Mouse (Mus musculus): ENCODE results near the gene Hadha. TPM values are rescaled to one million over a fixed set of nuclear protein-coding genes. Genes with fewer than 3 reads are reported as not detected.

Hadha gene
- polyA plus RNA-seq, 1 experiment from 2014 or later, result 270 TPM

DNA sequence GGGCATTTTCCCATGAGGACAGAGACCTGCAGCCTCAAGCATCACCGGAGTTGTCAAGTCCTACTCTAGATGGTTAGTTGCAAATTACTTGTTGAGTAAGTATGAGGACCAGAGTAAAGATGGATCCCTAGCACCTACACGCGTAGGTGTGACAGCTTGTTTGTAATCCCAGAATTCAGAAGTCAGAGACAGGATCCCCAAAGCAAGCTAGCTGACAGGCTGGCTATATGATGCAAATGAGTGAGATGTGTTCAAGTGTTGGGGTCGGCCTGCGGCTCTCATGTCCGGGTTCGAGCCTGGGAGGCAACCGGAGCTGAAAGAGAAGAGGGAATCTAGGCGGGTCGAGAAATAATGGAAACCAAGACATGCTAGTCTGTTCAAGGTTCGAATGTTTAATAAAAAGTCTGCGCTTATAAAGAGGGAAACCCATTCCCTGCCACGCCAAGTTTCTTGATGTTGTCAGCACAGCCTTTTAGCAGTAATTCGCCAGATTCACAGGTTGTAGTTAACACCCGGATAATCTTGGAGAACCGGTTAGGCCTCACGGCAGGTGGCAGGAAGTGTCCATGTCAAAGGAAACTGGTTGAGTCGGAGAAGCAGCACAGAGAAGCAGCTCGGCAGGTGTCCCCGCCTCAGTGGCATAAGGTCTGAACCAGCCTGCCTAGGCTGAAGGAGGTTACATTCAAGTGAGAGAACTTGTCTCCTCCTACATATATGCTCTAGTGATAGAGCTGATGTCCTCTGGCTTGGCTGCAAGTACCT is 18.1 kb upstream of the Hadha start:
- ChIA-PET POLR2A (interaction anchor here (1.5 kb wide), 1 partner anchor 18 kb away, joined by 3 read pairs; no protein-coding TSS in a partner anchor), CTCF (interaction anchor here (1.6 kb wide), 1 partner anchor 13 kb away, joined by 3 read pairs; no protein-coding TSS in a partner anchor)
- DNase-seq (ENCODE audit: low read depth, low spot score) (no peak), ATAC-seq (no peak)
- TF ChIP-seq CTCF (IDR thresholded peaks at IDR 0.05), result no peak
- in situ Hi-C loops (cut with MboI; ENCODE audit: low pct_unique_long_range_greater_than_20kb), result no loop called here
- H3K27me3 ChIP-seq, result no peaks in the 10 kb centered on the region

DNA sequence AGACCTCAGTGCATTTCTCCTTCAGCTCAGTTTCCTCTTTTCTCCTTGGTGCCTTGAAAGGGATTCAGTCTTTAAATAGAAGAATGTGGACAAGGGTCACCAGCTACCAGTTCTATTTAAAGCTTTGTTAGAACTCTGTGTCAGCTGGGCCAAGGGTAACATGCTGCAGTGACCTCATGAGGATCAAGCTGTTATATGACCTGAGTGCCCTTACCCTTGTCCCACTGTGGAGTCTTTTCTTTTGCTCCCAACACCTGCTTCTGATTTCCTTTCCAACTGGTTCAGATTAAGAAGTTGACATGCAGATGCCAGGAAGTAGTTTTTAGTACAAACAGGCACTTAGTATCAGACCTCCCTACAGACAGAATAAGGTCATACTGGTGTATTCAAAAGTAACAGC is 17.2 kb upstream of the Hadha start:
- ChIA-PET POLR2A (no interaction called here), CTCF (no interaction called here)
- H3K27me3 ChIP-seq, result no peaks in the 10 kb centered on the region
- no peak for TF ChIP-seq CTCF (IDR thresholded peaks at IDR 0.05)
- no peak for ATAC-seq
- in situ Hi-C loops (cut with MboI; ENCODE audit: low pct_unique_long_range_greater_than_20kb), result no loop called here
- no peak for DNase-seq (ENCODE audit: low read depth, low spot score)

DNA sequence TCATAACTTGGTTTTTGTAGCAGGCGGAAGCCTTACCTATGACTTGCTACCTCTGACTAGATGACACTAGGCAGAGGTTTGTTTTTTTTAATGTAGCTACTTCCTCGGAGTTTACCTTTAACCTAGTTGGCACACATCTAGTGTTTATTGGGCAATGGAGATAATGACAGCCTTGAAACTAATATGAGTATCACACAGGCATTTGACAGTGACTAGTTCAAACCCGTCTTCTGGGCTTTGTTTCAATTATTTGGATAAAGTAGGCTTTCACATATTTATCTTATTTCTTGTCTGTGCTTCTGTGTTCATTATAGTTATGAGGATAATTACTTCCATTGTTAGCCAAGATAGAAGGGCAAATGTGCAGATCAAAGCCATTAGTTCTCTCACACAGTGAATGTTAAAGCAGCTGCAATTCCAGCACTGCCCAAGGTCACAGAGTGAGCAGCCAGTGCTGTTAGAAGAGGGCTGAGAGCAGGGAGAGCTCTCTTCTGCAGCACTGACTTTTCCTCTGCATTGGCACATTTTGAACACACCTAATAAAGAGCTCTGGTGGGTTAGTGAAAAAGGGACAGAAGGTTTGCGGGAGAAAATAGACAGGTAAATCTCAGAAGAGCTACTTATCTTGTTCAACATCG is 15.5 kb upstream of the Hadha start:
- no peak for TF ChIP-seq CTCF (IDR thresholded peaks at IDR 0.05)
- ATAC-seq (no peak), DNase-seq (ENCODE audit: low read depth, low spot score) (no peak)
- in situ Hi-C loops (cut with MboI; ENCODE audit: low pct_unique_long_range_greater_than_20kb), result no loop called here
- ChIA-PET POLR2A (interaction anchor here (1.1 kb wide), 1 partner anchor 14 kb away, joined by 3 read pairs; no protein-coding TSS in a partner anchor), CTCF (interaction anchor here (1.0 to 2.5 kb wide), 4 partner anchors 9 to 186 kb away, joined by 3 to 10 read pairs (median 4); no protein-coding TSS in a partner anchor)
- H3K27me3 ChIP-seq, result no peaks in the 10 kb centered on the region

DNA sequence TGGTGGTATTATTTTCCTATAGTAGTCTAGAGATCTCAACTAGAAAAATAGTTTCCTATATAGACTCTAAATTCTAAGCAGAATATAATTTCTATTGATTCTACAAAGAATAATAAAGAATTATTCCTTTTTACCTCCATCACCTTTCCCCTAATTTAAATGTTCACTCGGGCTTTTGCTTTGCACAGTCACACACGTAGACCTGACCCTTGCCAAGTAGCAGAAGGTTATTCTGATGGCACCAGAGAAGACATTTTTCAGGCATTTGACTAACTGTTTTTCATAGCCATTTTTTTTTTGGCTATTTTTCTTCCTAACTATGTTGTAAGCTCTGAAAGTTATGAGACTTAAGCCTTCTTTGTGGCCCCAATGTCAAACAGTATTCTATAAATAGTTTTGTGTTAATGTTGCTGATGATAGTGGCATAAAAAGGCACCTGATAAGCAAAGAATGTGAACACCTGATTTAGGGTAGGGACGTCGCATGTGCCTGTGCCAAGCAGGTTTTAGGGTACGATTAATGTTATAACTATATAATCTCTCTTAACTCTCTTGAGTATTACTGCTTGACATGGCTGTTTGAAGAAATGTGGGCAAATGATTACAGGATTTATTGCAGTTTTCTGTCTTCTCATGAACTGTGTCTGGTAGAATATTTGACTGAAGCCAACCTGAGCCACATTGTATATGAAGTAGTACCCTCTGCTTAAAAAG is 10.4 kb upstream of the Hadha start:
- DNase-seq (ENCODE audit: low read depth, low spot score) (no peak), ATAC-seq (no peak)
- ChIA-PET CTCF (interaction anchor here (1.8 kb wide), 1 partner anchor 10 kb away, joined by 5 read pairs; no protein-coding TSS in a partner anchor), POLR2A (no interaction called here)
- H3K27me3 ChIP-seq, result no peaks in the 10 kb centered on the region
- in situ Hi-C loops (cut with MboI; ENCODE audit: low pct_unique_long_range_greater_than_20kb), result no loop called here
- no peak for TF ChIP-seq CTCF (IDR thresholded peaks at IDR 0.05)

DNA sequence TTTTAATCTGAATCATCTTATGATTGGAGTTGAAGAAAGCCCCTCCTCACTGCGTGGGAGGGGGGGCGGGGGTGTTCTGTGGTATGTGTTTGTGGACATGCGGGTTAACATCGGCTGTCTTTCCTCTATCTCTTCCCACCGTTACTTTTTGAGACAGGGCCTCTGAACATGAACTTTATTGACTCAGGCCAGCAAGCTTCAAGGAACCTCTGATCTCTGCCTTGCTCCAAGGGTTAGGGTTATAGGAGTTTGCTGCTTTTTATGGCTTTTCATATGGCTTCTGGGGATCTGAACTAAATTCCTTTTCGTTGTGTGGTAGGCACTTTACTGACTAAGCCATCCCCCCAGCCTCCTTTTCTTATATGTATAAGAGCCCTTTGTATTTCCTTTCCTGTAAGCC is 7.4 kb upstream of the Hadha start:
- ChIA-PET POLR2A (no interaction called here), CTCF (interaction anchor here (1.2 to 2.0 kb wide), 3 partner anchors 9 to 14 kb away, joined by 3 to 5 read pairs (median 4); no protein-coding TSS in a partner anchor)
- no peaks in the 10 kb centered on the region for H3K27me3 ChIP-seq
- ATAC-seq (no peak), DNase-seq (ENCODE audit: low read depth, low spot score) (no peak)
- TF ChIP-seq CTCF (IDR thresholded peaks at IDR 0.05), result no peak
- in situ Hi-C loops (cut with MboI; ENCODE audit: low pct_unique_long_range_greater_than_20kb), result no loop called here

DNA sequence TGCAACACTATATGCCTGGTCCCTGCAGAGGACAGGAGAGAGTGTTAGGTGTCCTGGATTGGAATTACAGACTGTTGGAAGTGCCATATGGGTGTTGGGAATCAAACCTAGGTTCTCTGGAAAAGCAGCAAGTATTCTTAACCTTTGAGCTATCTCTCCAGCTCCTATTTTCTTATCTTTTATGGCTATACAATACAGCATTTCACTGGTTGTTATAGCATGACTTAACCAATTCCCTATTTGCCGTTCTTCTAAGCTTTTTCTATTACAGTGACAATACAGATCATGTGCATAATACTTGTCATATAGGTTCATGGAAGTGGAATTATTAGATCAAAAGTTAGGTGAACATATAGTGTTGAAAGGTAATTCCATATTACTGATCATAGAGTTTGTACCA is 6.9 kb upstream of the Hadha start:
- no peaks in the 10 kb centered on the region for H3K27me3 ChIP-seq
- ATAC-seq, result no peak
- ChIA-PET POLR2A (no interaction called here), CTCF (interaction anchor here (1.2 to 1.5 kb wide), 2 partner anchors 9 to 57 kb away, joined by 3 to 4 read pairs; no protein-coding TSS in a partner anchor)
- in situ Hi-C loops (cut with MboI; ENCODE audit: low pct_unique_long_range_greater_than_20kb), result no loop called here
- no peak for TF ChIP-seq CTCF (IDR thresholded peaks at IDR 0.05)
- DNase-seq (ENCODE audit: low read depth, low spot score), result no peak

DNA sequence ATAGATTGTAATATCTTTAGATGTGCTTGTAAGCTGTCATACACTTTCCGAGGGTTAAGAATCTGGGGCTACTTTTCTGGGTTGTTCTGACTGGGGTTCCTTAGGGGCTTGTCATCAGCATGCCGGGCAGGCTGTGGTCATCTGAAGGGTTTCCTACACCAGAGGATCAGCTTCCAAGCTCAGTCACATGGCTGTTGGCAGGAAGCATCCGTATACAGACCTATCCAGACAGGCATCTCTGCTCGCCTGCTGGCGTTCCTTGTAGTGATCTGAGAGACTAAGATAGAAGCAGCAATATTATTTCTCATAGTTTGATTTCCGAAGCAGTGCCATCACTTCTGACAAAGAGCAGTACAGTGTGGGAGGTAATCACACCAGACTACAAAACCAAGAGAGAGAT is 4.6 kb upstream of the Hadha start:
- in situ Hi-C loops (cut with MboI; ENCODE audit: low pct_unique_long_range_greater_than_20kb), result no loop called here
- ChIA-PET POLR2A (no interaction called here), CTCF (interaction anchor here (1.2 to 1.9 kb wide), 2 partner anchors 10 to 17 kb away, joined by 3 to 5 read pairs; no protein-coding TSS in a partner anchor)
- TF ChIP-seq CTCF (IDR thresholded peaks at IDR 0.05), result no peak
- DNase-seq (ENCODE audit: low read depth, low spot score) (no peak), ATAC-seq (no peak)
- H3K27me3 ChIP-seq, result no peaks in the 10 kb centered on the region

DNA sequence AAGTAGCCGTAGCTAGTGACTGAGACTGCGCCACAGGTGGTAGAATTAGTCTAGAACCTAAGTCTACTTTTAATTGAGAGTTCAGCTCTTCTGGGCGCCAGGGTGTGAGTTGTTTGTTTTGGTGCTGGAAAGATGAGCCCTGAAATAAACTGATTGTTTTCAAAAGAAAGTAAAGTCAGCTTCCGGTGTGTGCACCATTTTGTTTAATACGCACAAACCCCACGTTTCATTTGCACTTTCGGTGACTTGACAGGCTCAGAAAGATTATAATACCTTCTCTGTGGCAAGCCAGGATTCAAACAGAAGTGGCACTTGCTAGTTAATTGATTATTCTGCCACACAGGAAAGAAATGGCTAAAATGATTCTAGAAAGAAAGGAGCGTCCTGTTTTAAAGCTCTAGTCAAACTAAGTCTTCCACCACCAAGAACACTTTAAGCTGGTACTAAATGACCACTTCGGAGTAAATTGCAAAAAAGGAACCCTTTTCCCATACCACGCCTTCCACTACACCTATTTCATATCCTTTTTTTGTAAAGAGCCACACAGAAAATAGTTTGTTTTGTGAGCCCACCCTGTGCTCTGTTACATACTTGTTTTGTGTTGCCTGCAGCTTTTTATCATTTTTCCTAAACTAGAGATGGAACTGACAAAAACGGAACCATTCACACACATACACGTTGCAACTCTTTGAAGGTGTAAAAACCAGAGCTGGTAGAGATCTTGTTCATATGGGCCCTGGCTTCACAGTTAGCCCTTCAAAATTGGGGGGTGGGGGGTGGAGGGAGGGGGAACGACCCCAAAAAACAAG is 1.1 kb upstream of the Hadha start:
- in situ Hi-C loops (cut with MboI; ENCODE audit: low pct_unique_long_range_greater_than_20kb), result no loop called here
- no peak for ATAC-seq
- ChIA-PET POLR2A (interaction anchor here (0.7 to 1.6 kb wide), 2 partner anchors 15 to 17 kb away, joined by 3 read pairs; no protein-coding TSS in a partner anchor), CTCF (interaction anchor here (1.3 to 1.6 kb wide), 2 partner anchors 9 to 24 kb away, joined by 4 to 5 read pairs; no protein-coding TSS in a partner anchor)
- DNase-seq (ENCODE audit: low read depth, low spot score), result no peak
- no peak for TF ChIP-seq CTCF (IDR thresholded peaks at IDR 0.05)
- H3K27me3 ChIP-seq, result no peaks in the 10 kb centered on the region

DNA sequence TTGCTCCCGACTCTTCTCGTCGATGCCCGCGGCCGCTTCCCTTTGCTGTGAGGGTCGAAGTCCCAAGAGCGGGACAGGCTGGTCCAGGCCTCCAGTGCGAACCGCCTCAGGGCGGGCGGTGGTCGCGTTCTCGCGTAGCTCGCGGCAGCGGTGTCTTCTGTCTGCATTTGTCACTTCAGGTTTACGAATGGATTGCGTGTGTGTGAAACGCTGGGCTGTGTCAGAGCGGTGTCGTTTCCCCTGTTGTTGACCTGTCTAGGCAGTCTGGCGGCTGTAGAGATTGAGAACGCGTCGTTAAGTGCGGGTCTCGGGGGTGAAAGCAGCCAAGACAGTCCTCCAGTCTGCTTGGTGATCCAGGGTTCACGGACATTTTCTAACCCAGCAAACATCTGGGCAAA is 432 bp upstream of the Hadha start:
- H3K27me3 ChIP-seq, result no peaks in the 10 kb centered on the region
- ChIA-PET POLR2A (interaction anchor here (0.7 to 1.6 kb wide), 2 partner anchors 15 to 18 kb away, joined by 3 read pairs; no protein-coding TSS in a partner anchor), CTCF (interaction anchor here (1.3 to 1.6 kb wide), 2 partner anchors 10 to 25 kb away, joined by 4 to 5 read pairs; no protein-coding TSS in a partner anchor)
- TF ChIP-seq CTCF (IDR thresholded peaks at IDR 0.05), result no peak
- in situ Hi-C loops (cut with MboI; ENCODE audit: low pct_unique_long_range_greater_than_20kb), result no loop called here
- DNase-seq (ENCODE audit: low read depth, low spot score) (no peak), ATAC-seq (peak; percentile 50)

DNA sequence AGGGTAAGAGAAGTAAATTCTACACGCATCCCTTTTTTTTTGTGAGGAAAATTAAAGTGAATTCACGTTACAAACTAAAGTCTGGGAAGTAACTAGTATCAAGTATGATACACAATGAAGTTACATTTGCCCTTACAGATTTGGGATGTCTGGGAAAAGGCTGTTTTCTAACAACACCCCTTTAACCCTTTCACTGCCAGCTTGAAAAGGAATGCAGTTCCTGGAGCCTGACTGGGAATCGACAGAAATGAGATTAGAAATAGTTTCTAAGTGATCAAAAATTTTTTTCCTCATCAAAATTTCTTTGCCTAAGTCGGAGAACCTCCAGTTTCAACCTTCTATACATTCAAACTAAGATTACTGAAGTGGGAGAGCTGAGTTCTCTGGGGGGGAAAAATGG is 949 bp downstream of the Hadha start:
- no peaks in the 10 kb centered on the region for H3K27me3 ChIP-seq
- ChIA-PET POLR2A (no interaction called here), CTCF (no interaction called here)
- ATAC-seq, result no peak
- no peak for TF ChIP-seq CTCF (IDR thresholded peaks at IDR 0.05)
- DNase-seq (ENCODE audit: low read depth, low spot score), result no peak
- in situ Hi-C loops (cut with MboI; ENCODE audit: low pct_unique_long_range_greater_than_20kb), result no loop called here
